Mouse (Mus musculus) hindbrain, embryonic 12.5 days (tissue): Measurements from ENCODE around the gene Mta1. TPM values are rescaled to one million over a fixed set of nuclear protein-coding genes. Genes with fewer than 3 reads are reported as not detected.

Experiments
- ATAC-seq: fragments of 200-750 bp; cut with Nextera tagmentation; 2 replicates; pipeline ENCODE4 v1.8.0; 2017; ENCODE audit warnings: moderate TSS enrichment; ENCODE audit not compliant: low FRiP score
- H3K27ac ChIP-seq: fragments of 300-500 bp; sonication (generic); 2 replicates; pipeline ENCODE4 v1.5.1; 2016; ENCODE audit warnings: mild to moderate bottlenecking
- H3K27me3 ChIP-seq: fragments of 300-500 bp; sonication (generic); 2 replicates; pipeline ENCODE4 v1.6.1; 2016; ENCODE audit warnings: mild to moderate bottlenecking
- H3K36me3 ChIP-seq: fragments of 300-500 bp; sonication (generic); 2 replicates; pipeline ENCODE4 v1.6.1; 2016; ENCODE audit warnings: mild to moderate bottlenecking
- H3K4me1 ChIP-seq: fragments of 300-500 bp; sonication (generic); 2 replicates; pipeline ENCODE4 v1.6.1; 2016
- H3K4me2 ChIP-seq: fragments of 300-500 bp; sonication (generic); replicated peaks from 2 replicates; pipeline ENCODE4 v1.6.1; 2016; ENCODE audit warnings: mild to moderate bottlenecking
- H3K4me3 ChIP-seq: fragments of 300-500 bp; sonication (generic); 2 replicates; pipeline ENCODE4 v1.5.1; 2016; ENCODE audit warnings: mild to moderate bottlenecking
- H3K9ac ChIP-seq: fragments of 300-500 bp; sonication (generic); 2 replicates; pipeline ENCODE4 v1.6.1; 2016; ENCODE audit warnings: mild to moderate bottlenecking, moderate library complexity
- H3K9me3 ChIP-seq: fragments of 300-500 bp; sonication (generic); replicated peaks from 2 replicates; pipeline ENCODE4 v1.6.1; 2016; ENCODE audit warnings: mild to moderate bottlenecking
- WGBS: fragments of 180-500 bp; shearing (Covaris S2); methylation state at CpG from one replicate; pipeline ENCODE4 v1.1.7; 2016; 5-methylcytosine and 5-hydroxymethylcytosine counted together
- polyA plus RNA-seq: library from polyadenylated mRNA; unstranded; fragments of >200 nt; fragmentation: Nextera tagmentation; extraction: Ambion mirVana; gene quantifications from 2 replicates; pipeline ENCODE4 v1.2.1, GENCODE M21; 2016

Gene Mta1
- polyA plus RNA-seq, 1 experiment from 2014 or later, result 18.9 TPM

- H3K9ac ChIP-seq, result peak overlapping the region; percentile 99
- no peaks in the 10 kb centered on the region for H3K9me3 ChIP-seq
- H3K27me3 ChIP-seq, result no peaks in the 10 kb centered on the region
- ATAC-seq, result no peak
- H3K4me3 ChIP-seq, result peak overlapping the region; percentile 98
- no peaks in the 10 kb centered on the region for H3K36me3 ChIP-seq
- peak overlapping the region; percentile 95 for H3K4me2 ChIP-seq
- H3K27ac ChIP-seq, result no peak overlapping the region; the same call in none of the 2 replicates
- WGBS, result 31% methylated on average over 6 of the region's 6 CpGs
- peaks cover 49% of the 10 kb centered on the region for H3K4me1 ChIP-seq
Observed at GRCm38 (mm10) chr12:113099470-113100237, 1.6 kb downstream of the Mta1 start.

GRCm38 (mm10) chr12:113100448-113101076 lies 2.5 kb downstream of the Mta1 start:
- H3K36me3 ChIP-seq, result 0 out of 2 replicates have a peak, but pooled peaks cover 4% of the 10 kb centered on the region
- H3K27ac ChIP-seq, result peak overlapping the region; percentile 12; the same call in 1 of the 2 replicates
- 71% methylated on average over 5 of the region's 5 CpGs for WGBS
- 0 out of 2 replicates have a peak overlapping the region, but pooled peaks have one; percentile 95 for H3K4me2 ChIP-seq
- peaks cover 49% of the 10 kb centered on the region for H3K4me1 ChIP-seq
- H3K4me3 ChIP-seq, result no peak overlapping the region
- ATAC-seq, result no peak
- no peaks in the 10 kb centered on the region for H3K27me3 ChIP-seq
- peak overlapping the region; percentile 99; the same call in 1 of the 2 replicates for H3K9ac ChIP-seq
- H3K9me3 ChIP-seq, result no peaks in the 10 kb centered on the region

- Histone ChIP-seq H3K4me2 (no peak overlapping the region), H3K27ac (no peak overlapping the region), H3K4me1 (peaks cover 49% of the 10 kb centered on the region), H3K27me3 (no peaks in the 10 kb centered on the region), H3K36me3 (0 out of 2 replicates have a peak, but pooled peaks cover 4% of the 10 kb centered on the region), H3K4me3 (no peak overlapping the region), H3K9ac (no peak overlapping the region), H3K9me3 (no peaks in the 10 kb centered on the region)
- 82% methylated on average over 9 of the region's 9 CpGs for WGBS
- ATAC-seq, result no peak
Observed at GRCm38 (mm10) chr12:113101251-113101960, 3.3 kb downstream of the Mta1 start.

- Histone ChIP-seq H3K27me3 (no peaks in the 10 kb centered on the region), H3K4me1 (peaks cover 50% of the 10 kb centered on the region), H3K4me3 (no peak overlapping the region), H3K9ac (no peak overlapping the region), H3K4me2 (no peak overlapping the region), H3K9me3 (no peaks in the 10 kb centered on the region), H3K36me3 (0 out of 2 replicates have a peak, but pooled peaks cover 4% of the 10 kb centered on the region), H3K27ac (0 out of 2 replicates have a peak overlapping the region, but pooled peaks have one; percentile 30)
- 66% methylated on average over 6 of the region's 6 CpGs for WGBS
- no peak for ATAC-seq
Observed at GRCm38 (mm10) chr12:113102461-113102860, 4.4 kb downstream of the Mta1 start.

- Histone ChIP-seq H3K36me3 (0 out of 2 replicates have a peak, but pooled peaks cover 4% of the 10 kb centered on the region), H3K4me3 (no peak overlapping the region), H3K27me3 (no peaks in the 10 kb centered on the region), H3K9ac (no peak overlapping the region), H3K4me1 (peaks cover 44% of the 10 kb centered on the region), H3K27ac (no peak overlapping the region), H3K9me3 (no peaks in the 10 kb centered on the region), H3K4me2 (no peak overlapping the region)
- ATAC-seq, result no peak
- WGBS, result 79% methylated on average over 8 of the region's 8 CpGs
Observed at GRCm38 (mm10) chr12:113103846-113104451, 5.9 kb downstream of the Mta1 start.

GRCm38 (mm10) chr12:113106386-113106785 lies 8.3 kb downstream of the Mta1 start:
- H3K4me1 ChIP-seq, result peaks cover 24% of the 10 kb centered on the region
- H3K9me3 ChIP-seq, result no peaks in the 10 kb centered on the region
- H3K4me2 ChIP-seq, result no peak overlapping the region
- H3K27ac ChIP-seq, result no peak overlapping the region
- no peak overlapping the region for H3K9ac ChIP-seq
- no peak for ATAC-seq
- 0 out of 2 replicates have a peak, but pooled peaks cover 4% of the 10 kb centered on the region for H3K36me3 ChIP-seq
- H3K27me3 ChIP-seq, result no peaks in the 10 kb centered on the region
- H3K4me3 ChIP-seq, result no peak overlapping the region
- 91% methylated on average over 6 of the region's 6 CpGs for WGBS

- WGBS, result 90% methylated on average over 4 of the region's 4 CpGs
- H3K4me3 ChIP-seq, result no peak overlapping the region
- H3K4me2 ChIP-seq, result no peak overlapping the region
- peaks cover 10% of the 10 kb centered on the region for H3K36me3 ChIP-seq
- no peak overlapping the region for H3K9ac ChIP-seq
- H3K4me1 ChIP-seq, result peaks cover 21% of the 10 kb centered on the region
- no peak overlapping the region for H3K27ac ChIP-seq
- H3K9me3 ChIP-seq, result no peaks in the 10 kb centered on the region
- no peak for ATAC-seq
- H3K27me3 ChIP-seq, result no peaks in the 10 kb centered on the region
Observed at GRCm38 (mm10) chr12:113107431-113108124, 9.5 kb downstream of the Mta1 start.

- no peak for ATAC-seq
Observed at GRCm38 (mm10) chr12:113108528-113109283, 10.6 kb downstream of the Mta1 start.

GRCm38 (mm10) chr12:113109801-113110200 lies 11.7 kb downstream of the Mta1 start:
- Histone ChIP-seq H3K36me3 (peaks cover 32% of the 10 kb centered on the region), H3K9me3 (no peaks in the 10 kb centered on the region), H3K4me2 (no peak overlapping the region), H3K4me1 (0 out of 2 replicates have a peak, but pooled peaks cover 6% of the 10 kb centered on the region), H3K27me3 (no peaks in the 10 kb centered on the region), H3K4me3 (no peak overlapping the region), H3K27ac (no peak overlapping the region), H3K9ac (no peak overlapping the region)
- WGBS, result 85% methylated on average over 10 of the region's 10 CpGs
- no peak for ATAC-seq

More at GRCm38 (mm10) chr12:113108528-113109283, 10.6 kb downstream of the Mta1 start:
- peaks cover 21% of the 10 kb centered on the region for H3K36me3 ChIP-seq
- H3K27me3 ChIP-seq, result no peaks in the 10 kb centered on the region
- H3K9ac ChIP-seq, result no peak overlapping the region
- WGBS, result 89% methylated on average over 17 of the region's 17 CpGs
- no peak overlapping the region for H3K4me2 ChIP-seq
- no peak overlapping the region for H3K4me3 ChIP-seq
- H3K27ac ChIP-seq, result no peak overlapping the region
- no peaks in the 10 kb centered on the region for H3K9me3 ChIP-seq
- peaks cover 12% of the 10 kb centered on the region; the same call in 1 of the 2 replicates for H3K4me1 ChIP-seq

GRCm38 (mm10) chr12:113114141-113114540 lies 16.1 kb downstream of the Mta1 start:
- 91% methylated on average over 4 of the region's 4 CpGs for WGBS
- H3K4me2 ChIP-seq, result no peak overlapping the region
- no peak overlapping the region for H3K4me3 ChIP-seq
- no peaks in the 10 kb centered on the region for H3K9me3 ChIP-seq
- no peaks in the 10 kb centered on the region for H3K27me3 ChIP-seq
- no peak for ATAC-seq
- no peak overlapping the region for H3K27ac ChIP-seq
- 0 out of 2 replicates have a peak, but pooled peaks cover 2% of the 10 kb centered on the region for H3K4me1 ChIP-seq
- H3K36me3 ChIP-seq, result peaks cover 58% of the 10 kb centered on the region
- no peak overlapping the region for H3K9ac ChIP-seq
